Mouse (Mus musculus) adrenal gland, adult 2 months (tissue): ENCODE results near the gene Ube2g1. TPM values are rescaled to one million over a fixed set of nuclear protein-coding genes. Genes with fewer than 3 reads are reported as not detected.
A peak's percentile ranks its signal among the peaks of the same experiment; 100 is the strongest.
"Not testable (repeated sequence)": the region's sequence is repeated elsewhere in the genome, so short reads cannot be mapped to it uniquely, and the experiment has no call there.

Source experiments
- DNase-seq: peaks from one replicate; pipeline ENCODE4 v3.0.0; 2021
- polyA plus RNA-seq: library from polyadenylated mRNA; depleted of rRNA; stranded (reverse); fragments of >200 nt; gene quantifications from 2 replicates; pipeline ENCODE4 v1.2.3, GENCODE M21; 2012
- total RNA-seq, 2 experiments: library from RNA; stranded (reverse); gene quantifications; 2 replicates each; pipeline ENCODE4 v1.2.3; 2021

Gene Ube2g1
- total and polyA plus RNA-seq, 3 experiments = 22.0 to 44.8 (median 39.2) TPM

DNA sequence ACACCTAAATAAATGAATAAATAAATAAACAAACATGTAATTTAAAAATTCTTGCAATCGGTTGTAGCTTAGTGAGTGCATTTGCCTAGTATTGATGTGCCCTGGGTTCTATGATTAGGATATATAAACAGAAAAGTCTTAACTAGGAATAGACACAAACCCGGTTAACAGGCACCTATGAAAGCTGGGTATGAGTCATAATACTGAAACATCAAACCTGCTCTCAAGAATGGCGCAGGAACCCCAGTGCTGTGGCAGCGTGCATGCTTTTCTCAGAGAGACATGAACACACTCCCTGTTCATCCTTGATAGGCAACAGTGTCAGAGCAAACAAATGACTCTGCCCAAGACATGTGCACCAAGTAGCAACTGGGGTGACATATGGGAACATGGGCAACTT lies 9.3 kb upstream of the Ube2g1 start:
- DNase-seq = no peak

DNA sequence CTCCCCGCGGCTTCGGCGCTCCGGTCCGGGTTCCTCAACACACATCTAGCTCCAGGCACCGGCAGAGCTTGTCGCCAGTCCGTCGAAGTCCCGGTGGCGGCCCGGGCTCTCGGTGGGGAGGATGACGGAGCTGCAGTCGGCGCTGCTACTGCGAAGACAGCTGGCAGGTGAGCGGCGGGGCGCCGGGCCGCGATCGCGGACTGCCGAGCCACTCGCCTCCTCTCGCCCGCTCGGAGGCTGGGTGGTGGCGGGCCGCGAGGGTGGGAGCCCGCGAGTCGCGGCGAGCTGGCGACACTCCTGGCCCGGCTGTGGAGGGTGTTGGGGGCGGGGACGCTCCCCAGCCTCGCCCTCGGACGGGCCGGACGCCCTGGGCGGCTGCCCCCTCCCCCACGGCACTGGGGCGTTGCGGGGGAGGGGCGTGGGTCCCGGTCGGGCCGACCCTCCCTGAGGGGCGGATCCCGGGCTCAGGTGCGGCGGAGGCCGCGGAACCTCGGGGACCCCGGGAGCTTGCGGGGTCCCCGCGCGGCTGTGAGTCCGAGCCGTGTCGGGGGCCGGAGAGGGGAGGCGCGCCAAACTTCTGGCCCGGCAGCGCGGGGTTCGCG lies 487 bp downstream of the Ube2g1 start:
- peak; percentile 92 for DNase-seq

DNA sequence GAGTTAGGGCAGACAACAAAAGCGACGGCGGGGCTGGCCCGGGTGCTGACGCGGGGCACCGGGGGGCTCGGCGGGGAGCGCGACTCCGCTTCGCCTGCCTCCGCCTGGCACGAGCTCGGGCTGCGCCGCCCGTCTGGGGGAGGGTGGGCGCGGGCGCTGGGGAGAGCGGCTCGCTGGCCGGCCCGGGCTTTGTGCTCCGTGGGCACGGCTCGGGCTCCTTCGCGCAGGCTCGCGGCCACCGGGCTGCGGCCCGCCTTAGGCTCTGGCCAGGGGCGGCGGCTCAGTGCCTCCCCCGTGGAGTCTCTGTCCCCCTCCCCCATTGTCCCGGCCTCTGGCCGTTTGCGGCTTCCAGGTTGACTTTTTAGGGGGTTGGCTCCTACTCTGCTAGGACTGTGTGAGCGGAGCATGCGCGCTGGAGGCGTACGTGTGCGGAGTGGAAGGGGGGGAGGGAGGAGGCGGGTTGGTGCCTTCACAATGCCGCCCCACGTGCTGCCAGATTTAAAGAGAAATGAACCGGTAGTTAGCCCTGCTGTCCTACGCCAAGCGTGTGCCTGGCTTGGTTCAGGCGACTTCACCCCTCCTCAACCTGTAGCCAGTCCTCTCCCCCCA lies 1.1 kb downstream of the Ube2g1 start:
- DNase-seq = peak; percentile 96

DNA sequence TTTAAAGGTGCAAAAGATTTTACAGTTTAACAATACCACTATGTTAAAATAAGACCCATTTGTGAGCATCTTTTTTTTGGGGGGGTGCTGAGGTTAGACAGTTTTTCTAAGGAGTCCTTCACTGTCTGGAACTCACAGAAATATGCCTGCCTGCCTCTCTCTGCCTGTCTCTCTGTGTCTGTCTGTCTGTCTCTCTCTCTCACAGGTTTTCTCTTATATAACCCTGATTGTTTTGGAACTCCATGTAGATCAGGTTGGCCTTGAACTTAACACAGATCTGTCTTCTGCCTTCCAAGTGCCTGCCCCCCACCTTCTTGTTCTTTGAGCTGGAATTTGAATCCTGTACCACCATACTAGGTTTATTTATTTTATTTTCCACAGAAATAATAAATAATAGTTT lies 2.2 kb downstream of the Ube2g1 start:
- DNase-seq = no peak

DNA sequence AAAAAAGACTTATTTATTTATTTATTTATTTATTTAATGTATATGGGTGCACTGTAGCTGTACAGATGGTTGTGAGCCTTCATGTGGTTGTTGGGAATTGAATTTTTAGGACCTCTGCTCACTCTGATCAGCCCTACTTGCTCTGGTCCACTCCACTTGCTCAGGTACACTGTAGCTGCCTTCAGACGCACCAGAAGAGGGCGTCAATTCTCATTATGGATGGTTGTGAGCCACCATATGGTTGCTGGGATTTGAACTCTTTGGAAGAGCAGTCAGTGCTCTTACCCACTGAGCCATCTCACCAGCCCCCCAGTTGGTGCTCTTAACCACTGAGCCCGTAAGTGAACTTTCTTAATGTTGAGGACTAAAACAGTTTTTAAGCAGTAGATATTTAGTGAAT lies 7.3 kb downstream of the Ube2g1 start:
- DNase-seq = not testable (repeated sequence)

DNA sequence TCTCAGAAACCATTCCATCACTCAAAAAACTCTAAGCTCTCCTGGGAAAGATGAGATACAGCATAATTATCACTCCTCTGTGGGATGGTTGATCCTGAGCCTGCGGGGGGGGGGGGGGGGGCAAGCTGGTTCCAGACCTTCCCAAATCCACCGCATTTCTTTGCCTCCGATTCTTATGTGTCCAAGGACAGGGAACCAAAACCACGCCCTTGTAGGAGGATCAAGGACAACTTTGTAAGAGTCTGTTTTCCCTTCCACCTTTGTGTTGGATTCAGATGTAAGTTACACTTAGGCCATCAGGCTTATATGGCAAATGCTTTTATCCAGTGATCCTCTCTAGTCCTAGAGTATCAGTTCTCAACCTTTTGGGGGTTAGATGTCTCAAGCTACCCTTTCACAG lies 8.8 kb downstream of the Ube2g1 start:
- no peak for DNase-seq

DNA sequence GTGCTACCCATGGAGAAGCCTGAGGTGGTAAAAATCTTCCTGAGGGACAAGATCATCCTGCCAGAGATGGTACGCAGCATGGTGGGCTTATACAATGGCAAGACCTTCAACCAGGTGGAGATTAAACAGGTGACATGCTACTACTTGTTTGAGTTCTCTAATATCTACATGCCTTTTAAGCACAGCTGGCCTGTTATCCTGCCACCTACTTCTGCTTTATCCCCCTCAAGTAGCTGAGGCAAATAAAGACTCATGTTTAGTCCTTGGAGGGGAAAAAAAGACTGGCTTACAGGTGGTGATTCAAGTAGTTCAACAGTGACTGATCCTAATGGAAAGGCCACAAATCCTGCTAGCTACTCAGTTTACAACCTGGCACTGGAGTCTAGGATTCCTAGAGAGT lies 11.4 kb downstream of the Ube2g1 start:
- DNase-seq = no peak

DNA sequence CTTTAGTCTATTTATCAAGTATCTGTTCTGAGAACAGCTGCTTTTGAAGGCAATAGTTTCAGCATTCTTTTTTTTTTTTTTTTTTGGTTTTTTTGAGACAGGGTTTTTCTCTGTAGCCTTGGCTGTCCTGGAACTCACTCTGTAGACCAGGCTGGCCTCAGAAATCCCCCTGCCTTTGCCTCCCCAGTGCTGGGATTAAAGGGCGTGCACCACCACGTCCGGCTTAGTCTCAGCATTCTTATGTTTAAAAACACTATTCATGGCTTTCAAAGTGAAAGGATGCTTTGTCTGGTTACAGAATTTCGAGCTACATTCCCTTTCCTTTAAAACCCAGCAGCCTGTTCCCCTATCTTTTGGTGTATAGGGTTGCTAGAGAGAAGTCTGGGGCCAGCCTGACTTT lies 35.6 kb downstream of the Ube2g1 start:
- DNase-seq = no peak

DNA sequence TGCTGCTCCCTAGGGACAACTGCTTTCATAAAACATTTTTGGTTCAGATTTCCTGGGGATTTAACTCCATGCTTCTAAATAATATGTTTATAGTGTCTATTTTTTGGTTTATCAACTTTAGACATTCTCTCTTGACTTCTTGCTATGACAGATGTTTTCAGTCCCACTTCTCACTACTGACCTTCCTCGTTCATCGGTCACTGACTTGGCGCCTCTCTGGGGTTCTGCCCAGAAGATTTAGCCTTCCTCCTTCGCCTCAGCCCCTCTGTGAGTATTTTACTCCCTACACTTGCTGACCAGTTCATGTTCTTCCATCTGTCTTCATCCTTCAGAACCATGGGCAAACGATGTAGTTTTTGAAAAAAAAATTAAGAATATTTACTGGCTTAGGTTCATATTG lies 38.3 kb downstream of the Ube2g1 start:
- DNase-seq = no peak

DNA sequence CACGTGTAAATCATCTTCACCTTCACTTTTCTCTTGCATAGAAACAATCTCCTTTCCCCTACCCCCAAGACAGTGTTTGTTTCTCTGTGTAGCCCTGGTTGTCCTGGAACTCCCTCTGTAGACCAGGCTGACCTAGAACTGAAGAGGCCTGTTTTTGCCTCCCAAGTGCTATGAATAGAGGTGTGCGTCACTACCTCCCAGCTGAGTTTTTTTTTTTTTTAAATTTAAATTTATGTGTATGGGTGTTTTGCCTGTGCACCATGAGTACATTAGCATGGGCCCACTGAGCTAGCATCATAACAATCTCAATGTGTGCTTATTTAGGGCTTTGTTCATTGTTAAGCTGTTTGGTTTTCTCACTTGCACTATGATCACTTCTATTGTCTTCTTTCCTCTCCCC lies 43.3 kb downstream of the Ube2g1 start:
- DNase-seq = no peak

DNA sequence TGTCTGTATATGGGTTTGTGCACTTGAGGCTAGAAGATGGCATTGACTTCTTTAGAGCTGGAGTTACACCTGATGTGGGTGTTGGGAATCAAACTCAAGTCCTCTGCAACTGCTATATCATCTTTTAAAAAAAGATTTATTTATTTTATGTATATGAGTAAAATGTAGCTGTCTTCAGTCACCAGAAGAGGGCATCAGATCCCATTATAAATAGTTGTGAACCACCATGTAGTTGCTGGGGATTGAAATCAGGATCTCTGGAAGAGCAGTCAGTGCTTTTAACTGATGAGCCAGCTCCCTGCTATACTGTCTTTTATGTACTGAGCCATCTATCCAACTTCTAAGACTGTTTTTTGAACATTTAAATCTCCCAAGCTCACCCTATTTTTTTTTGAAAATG lies 52.8 kb downstream of the Ube2g1 start:
- DNase-seq = no peak

DNA sequence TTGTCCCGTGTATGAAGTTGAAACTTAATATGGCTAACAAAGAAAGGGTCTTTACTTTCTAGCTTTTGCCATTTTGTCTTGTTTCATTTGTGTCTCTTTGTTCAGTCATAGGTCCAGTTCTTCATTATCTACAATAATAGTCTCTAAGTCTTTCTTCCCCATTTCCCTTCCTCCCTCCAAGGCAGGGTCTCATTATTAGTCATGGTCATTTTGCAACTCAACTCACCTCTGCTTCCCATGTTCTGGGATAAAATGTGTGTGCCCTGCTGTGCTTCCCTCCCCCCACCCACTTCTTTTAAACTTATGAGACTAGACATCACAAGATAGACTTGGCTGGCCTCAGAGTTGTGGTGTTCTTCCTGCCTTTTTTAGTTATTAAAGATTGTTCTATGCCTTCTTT lies 53.3 kb downstream of the Ube2g1 start:
- no peak for DNase-seq

DNA sequence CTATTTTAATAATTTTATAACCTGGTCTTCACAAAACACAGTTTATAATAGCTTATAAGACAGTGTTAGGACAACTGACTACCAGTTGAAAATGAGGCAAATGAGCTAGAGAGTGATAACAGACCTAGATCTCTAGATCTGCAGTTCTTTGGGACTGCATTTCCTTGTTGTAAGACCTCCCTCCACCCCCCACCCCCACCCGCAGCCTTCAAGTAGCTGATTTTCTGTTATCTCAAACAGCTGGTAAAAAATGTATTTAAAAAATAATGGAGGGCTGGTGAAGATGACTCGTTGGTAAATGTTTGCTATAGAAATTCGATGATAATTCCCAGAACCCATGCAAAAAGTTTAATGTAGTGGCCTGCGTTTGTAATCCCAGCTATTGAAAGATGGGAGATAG lies 57.6 kb downstream of the Ube2g1 start:
- no peak for DNase-seq

DNA sequence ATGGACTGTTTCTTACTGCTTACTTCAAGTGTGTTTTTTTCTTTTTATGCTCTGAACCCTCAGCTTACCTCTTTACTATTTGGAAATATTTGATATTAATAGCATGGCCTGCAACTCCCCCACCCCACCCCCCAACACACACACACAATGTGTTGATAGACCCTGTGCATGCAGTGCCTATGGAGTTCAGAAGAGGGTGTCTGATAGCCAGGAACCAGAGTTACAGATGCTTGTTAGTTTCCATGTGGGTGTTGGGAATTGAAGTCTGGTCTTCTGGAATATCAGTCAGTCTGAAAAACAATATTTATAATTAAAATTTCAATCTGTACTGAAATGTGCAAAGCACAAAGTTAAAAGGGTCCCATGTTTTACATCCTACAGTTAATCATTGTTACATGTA lies 63.6 kb downstream of the Ube2g1 start:
- no peak for DNase-seq

DNA sequence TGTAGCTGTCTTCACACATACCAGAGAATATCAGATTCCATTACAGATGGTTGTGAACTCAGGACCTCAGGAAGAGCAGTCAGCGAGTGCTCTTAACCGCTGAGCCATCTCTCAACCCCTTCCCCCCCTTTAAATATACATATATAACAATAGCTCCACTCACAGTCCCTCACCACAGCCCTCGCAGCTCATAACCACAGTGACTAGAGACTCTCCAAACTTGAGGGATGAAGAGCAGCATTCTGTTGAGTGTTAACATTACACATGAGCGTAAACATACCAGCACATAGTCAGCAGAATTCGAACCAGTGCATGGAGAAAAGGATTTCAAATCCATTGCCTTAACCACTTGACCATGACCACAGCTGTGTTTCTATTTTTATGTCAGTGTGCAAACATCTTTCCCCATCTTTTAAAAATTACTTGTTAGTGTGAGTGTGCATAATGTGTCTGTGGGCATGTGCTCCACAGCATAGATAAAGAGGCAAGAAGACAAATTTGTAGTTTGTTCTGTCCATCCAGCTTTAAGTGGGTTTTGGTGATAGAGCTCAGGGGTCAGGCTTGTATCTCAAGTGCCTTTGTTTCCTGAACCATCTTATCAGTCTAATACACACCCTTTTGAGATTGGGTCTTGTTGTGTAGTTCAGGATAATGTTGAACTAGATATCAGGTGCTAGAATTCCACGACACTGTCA lies 64.4 kb downstream of the Ube2g1 start:
- no peak for DNase-seq

DNA sequence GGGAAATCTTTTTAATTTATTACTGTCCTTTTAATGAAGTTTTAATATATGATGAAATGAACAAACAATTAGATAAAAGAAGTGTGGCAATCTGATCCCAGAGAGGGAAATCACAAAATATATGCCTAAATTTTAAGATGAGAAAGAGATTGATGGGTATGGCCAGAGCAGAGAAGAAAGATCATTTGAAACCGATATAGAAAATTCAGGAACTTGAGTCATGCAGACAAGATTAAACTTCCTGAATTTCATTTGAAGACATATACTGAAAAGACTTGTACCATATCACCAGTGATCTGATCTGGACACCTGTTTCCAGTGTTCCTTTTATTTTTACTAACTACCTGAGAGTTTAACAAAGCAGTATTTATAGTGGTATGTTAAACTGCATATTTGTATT lies 65.4 kb downstream of the Ube2g1 start:
- DNase-seq = no peak

DNA sequence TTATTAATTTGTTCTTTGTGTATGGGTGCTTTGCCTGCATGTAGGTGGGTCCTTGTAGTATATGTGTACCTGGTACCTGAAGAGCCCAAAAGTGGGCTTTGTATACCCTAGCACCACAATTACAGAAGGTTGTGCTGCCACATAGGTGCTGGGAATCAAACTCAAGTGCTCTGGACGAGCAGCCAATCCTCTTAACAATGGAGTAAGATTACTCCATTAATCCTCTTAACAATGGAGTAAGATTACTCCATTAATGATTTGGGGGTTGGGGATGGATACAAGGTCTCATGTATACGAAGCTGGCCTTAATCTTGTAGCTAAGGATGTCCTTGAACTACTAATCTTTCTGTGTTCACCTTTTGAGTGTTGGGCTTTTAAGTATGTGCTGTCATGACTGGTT lies 68.2 kb downstream of the Ube2g1 start:
- DNase-seq = no peak

DNA sequence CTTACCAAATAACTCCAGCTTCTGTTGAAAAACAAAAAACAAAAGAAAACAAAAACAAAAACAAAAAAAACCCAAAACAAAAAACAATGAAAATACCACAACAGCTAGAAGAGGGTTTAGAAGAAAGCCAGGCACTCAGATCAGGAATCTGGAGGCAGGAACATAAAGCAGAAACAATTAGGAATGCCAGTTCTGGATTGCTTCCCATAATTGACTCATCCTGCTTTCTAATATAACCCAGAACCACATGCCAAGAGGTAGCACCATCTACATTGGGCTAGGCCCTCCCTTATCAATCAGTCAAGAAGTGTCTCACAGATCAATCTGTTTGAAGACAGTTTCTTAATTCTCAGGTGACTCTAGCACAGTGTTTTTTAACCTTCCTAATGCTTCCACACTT lies 73.6 kb downstream of the Ube2g1 start:
- no peak for DNase-seq

DNA sequence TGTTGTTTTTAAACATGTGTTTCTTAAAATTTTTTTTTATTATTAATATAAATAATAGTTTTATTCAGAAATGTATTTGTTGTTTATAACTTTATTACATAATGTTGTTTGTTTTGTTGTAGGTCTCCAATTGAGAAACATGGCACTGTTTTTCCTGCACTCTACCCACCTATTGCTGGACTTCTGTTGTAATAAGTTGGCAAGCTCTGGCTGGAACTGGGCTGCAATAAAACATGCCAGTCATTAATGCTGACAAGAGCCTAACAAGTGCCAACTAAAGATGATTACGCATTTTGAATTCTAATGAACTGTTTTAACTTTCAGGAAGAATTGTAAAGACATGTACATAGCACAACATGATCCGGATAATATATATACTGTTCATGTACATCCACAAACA lies 76.3 kb downstream of the Ube2g1 start:
- peak; percentile 20 for DNase-seq

DNA sequence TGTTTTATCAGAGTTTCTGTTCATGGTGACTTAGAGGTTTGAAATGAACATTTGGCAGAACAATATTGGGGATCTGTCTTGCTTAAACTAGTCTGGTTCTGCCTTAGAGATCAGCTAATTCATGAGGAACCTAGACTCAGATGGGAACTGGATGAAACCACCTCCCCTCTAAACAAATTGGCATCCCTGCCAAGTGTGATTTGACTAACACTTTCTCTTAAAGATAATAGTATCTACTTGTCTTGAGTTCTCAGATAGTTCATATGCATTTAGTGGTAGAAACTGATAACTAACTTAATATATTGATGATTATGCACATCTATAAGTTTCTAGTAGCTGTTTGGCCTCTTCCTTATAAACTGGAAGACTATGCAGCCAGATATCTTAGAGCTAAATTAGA lies 79.6 kb downstream of the Ube2g1 start:
- no peak for DNase-seq

DNA sequence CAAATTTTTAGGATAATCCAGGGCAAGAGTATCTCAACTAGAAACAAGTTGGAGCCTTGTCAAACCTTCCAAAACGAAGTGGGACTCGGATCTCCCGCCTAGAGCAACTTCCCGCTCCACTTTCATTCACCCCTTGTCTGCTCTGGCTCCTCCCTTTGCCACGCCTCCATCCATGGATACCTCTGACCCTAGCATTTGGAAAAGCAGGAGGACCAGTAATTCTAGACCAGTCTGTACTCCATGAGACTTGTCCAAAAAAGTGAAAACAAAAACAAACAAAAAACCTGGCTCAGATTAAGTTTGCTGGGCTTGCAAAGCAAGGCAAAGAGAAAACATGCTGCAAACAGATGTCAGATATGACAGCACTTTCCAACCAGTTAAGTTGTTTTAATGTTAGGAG lies 81.2 kb downstream of the Ube2g1 start:
- DNase-seq = peak; percentile 24

DNA sequence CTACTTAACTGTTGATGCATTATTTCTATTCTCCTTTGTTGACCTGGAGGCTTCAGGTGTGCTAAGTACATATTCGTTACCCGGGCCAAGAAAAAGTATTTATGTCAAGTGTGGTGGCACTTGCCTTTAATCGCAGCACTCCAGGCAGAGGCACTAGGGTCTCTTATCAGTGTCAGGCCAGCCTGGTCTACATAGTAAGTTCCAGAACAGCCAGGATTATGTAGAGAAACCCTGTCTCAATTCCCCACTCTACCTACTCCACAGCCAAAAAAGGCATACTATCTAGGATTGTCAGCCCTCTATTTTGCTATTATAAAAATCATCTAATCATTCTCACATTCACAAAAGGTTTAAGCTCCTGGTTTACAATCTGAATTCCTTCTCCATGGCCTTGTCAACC lies 82.0 kb downstream of the Ube2g1 start:
- no peak for DNase-seq

DNA sequence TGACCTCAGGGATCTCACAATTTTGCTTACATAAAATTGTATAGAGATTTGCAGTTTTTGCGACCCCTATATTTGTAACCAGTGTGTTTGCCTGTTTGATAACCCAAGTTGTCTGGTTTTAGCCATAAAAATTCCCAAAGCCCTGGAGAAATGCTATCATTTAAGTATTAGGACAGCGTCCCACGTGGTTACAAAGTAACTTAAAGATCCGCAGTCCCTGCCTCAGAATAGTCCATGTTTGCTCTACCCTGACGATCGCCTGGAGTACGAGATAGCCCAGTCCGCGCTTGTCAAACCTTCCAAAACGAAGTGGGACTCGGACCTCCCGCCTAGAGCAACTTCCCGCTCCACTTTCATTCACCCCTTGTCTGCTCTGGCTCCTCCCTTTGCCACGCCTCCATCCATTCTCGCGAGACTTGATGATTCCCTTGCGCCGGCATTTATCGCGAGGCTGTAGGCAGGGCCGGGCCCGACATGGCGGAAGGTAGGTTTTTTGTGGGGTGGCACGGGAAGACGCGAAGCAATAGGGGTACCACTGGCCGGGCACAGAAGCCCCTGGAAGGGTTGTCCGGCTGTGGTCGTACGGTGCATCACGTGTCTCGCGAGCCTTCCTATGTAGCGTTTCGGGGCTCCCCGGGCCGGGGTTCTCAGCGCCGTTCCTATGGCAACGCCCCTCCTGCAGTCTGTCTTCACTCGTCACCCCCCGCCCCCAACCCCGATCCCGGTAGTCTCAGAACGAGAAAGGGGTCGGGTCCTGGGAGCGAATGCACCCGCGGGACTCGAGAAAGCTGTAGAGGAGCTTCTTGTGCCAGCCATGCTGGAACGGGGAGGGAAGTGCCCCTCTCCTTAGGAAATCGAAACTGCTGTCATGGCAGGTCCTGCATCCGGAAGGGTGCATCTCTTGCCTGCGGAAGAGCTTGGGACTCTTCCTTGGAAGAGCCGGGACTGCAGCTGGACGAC lies 82.7 kb downstream of the Ube2g1 start, which contains the start of gene Ankfy1:
Gene Ankfy1 (plus strand): TSS at position 456 of the 960 bp plus-strand sequence.
- peak; percentile 98 for DNase-seq
